Mouse (Mus musculus): ENCODE data around the gene Ptprt.
"Not testable (repeated sequence)": the region's sequence is repeated elsewhere in the genome, so short reads cannot be mapped to it uniquely, and the experiment has no call there.

Gene Ptprt

GRCm38 (mm10) chr2:161549577-161549976, 1111.4 kb downstream of the Ptprt start:
- no peak for DNase-seq (ENCODE audit: low spot score in 2 of 2)

- DNase-seq (ENCODE audit: low spot score in 2 of 2), result no peak
Observed at GRCm38 (mm10) chr2:161547318-161547717, 1113.6 kb downstream of the Ptprt start.

- DNase-seq (ENCODE audit: low spot score in 2 of 2), result no peak
Observed at GRCm38 (mm10) chr2:161545406-161545805, 1115.5 kb downstream of the Ptprt start.

- no peak for DNase-seq (ENCODE audit: low spot score in 2 of 2)
Observed at GRCm38 (mm10) chr2:161534151-161534550, 1126.8 kb downstream of the Ptprt start.

GRCm38 (mm10) chr2:161527192-161527591, 1133.8 kb downstream of the Ptprt start:
- DNase-seq (ENCODE audit: low spot score in 2 of 2), result no peak

- DNase-seq (ENCODE audit: low spot score in 2 of 2), result no peak
Observed at GRCm38 (mm10) chr2:161519671-161520070, 1141.3 kb downstream of the Ptprt start.

- DNase-seq (ENCODE audit: low spot score in 2 of 2), result no peak
Observed at GRCm38 (mm10) chr2:161516921-161517320, 1144.0 kb downstream of the Ptprt start.

- no peak for DNase-seq (ENCODE audit: low spot score in 2 of 2)
Observed at GRCm38 (mm10) chr2:161513256-161513655, 1147.7 kb downstream of the Ptprt start.

- DNase-seq (ENCODE audit: low spot score in 2 of 2), result not testable (repeated sequence)
Observed at GRCm38 (mm10) chr2:161511880-161512570, 1148.9 kb downstream of the Ptprt start.

GRCm38 (mm10) chr2:161511101-161511759, 1149.7 kb downstream of the Ptprt start:
- no peak for DNase-seq (ENCODE audit: low spot score in 2 of 2)

- no peak for DNase-seq (ENCODE audit: low spot score in 2 of 2)
Observed at GRCm38 (mm10) chr2:161499097-161499899, 1161.6 kb downstream of the Ptprt start.

GRCm38 (mm10) chr2:161498449-161499096, 1162.4 kb downstream of the Ptprt start:
- DNase-seq (ENCODE audit: low spot score in 2 of 2), result no peak

- no peak for DNase-seq (ENCODE audit: low spot score in 2 of 2)
Observed at GRCm38 (mm10) chr2:161481741-161482140, 1179.2 kb downstream of the Ptprt start.

GRCm38 (mm10) chr2:161480445-161480844, 1180.5 kb downstream of the Ptprt start:
- no peak for DNase-seq (ENCODE audit: low spot score in 2 of 2)
